Mouse (Mus musculus) embryonic facial prominence, embryonic 11.5 days (tissue): ENCODE data around the gene Gm3045. TPM values are rescaled to one million over a fixed set of nuclear protein-coding genes. Genes with fewer than 3 reads are reported as not detected.
A peak's percentile ranks its signal among the peaks of the same experiment; 100 is the strongest.

Source experiments
- ATAC-seq: fragments of 200-750 bp; cut with Nextera tagmentation; replicated peaks from 2 replicates; pipeline ENCODE4 v1.8.0; 2017; ENCODE audit warnings: low read depth; ENCODE audit not compliant: insufficient number of reproducible peaks, low FRiP score, low TSS enrichment
- DNase-seq: peaks from one replicate; pipeline ENCODE4 v3.0.0-alpha.2; 2015; ENCODE audit warnings: low spot score
- H3K27ac ChIP-seq: fragments of 300-500 bp; sonication (generic); replicated peaks from 2 replicates; pipeline ENCODE4 v1.5.1; 2014; ENCODE audit warnings: mild to moderate bottlenecking, low read depth, low read length, control low read depth
- H3K27me3 ChIP-seq: fragments of 300-500 bp; sonication (generic); 2 replicates; pipeline ENCODE4 v1.6.1; 2014; ENCODE audit warnings: mild to moderate bottlenecking, low read length, moderate library complexity, mixed read lengths; ENCODE audit not compliant: control insufficient read depth, insufficient read depth
- H3K36me3 ChIP-seq: fragments of 300-500 bp; sonication (generic); replicated peaks from 2 replicates; pipeline ENCODE4 v1.6.1; 2014; ENCODE audit warnings: low read depth, mild to moderate bottlenecking, low read length, moderate library complexity, mixed read lengths; ENCODE audit not compliant: control insufficient read depth, insufficient read depth
- H3K4me1 ChIP-seq: fragments of 300-500 bp; sonication (generic); 2 replicates; pipeline ENCODE4 v1.6.1; 2014; ENCODE audit warnings: low read length, mixed read lengths; ENCODE audit not compliant: control insufficient read depth, insufficient read depth
- H3K4me2 ChIP-seq: fragments of 300-500 bp; sonication (generic); 2 replicates; pipeline ENCODE4 v1.6.1; 2014; ENCODE audit warnings: low read depth, mild to moderate bottlenecking, control low read depth, low read length, moderate library complexity
- H3K4me3 ChIP-seq: fragments of 300-500 bp; sonication (generic); 2 replicates; pipeline ENCODE4 v1.5.1; 2014; ENCODE audit warnings: low read depth, low read length, control low read depth
- H3K9ac ChIP-seq: fragments of 300-500 bp; sonication (generic); replicated peaks from 2 replicates; pipeline ENCODE4 v1.6.1; 2014; ENCODE audit warnings: mild to moderate bottlenecking, control low read depth, low read length
- H3K9me3 ChIP-seq: fragments of 300-500 bp; sonication (generic); replicated peaks from 2 replicates; pipeline ENCODE4 v1.6.1; 2016; ENCODE audit warnings: mild to moderate bottlenecking, low read length, inconsistent platforms, mixed read lengths; ENCODE audit not compliant: control insufficient read depth
- WGBS: fragments of 180-500 bp; shearing (Covaris S2); extraction: QIAGEN DNeasy Blood & Tissue Kit; methylation state at CpG from one replicate; pipeline ENCODE4 v1.1.7; 2014; 5-methylcytosine and 5-hydroxymethylcytosine counted together
- polyA plus RNA-seq: library from polyadenylated mRNA; unstranded; fragments of >200 nt; fragmentation: Nextera tagmentation; extraction: Ambion mirVana; gene quantifications from 2 replicates; pipeline ENCODE4 v1.2.1, GENCODE M21; 2014

The Gm3045 gene
- polyA plus RNA-seq, 1 experiment from 2014 or later, result not detected

GRCm38 (mm10) chr13:56403381-56404086 is 22.9 kb upstream of the Gm3045 start:
- Histone ChIP-seq H3K9me3 (no peaks in the 10 kb centered on the region), H3K4me1 (no peaks in the 10 kb centered on the region), H3K36me3 (no peaks in the 10 kb centered on the region), H3K4me2 (no peak overlapping the region), H3K9ac (no peak overlapping the region), H3K4me3 (no peak overlapping the region), H3K27ac (no peak overlapping the region), H3K27me3 (no peaks in the 10 kb centered on the region)
- no peak for ATAC-seq
- peak; percentile 52 for DNase-seq
- WGBS, result 61% methylated on average over 8 of the region's 8 CpGs

GRCm38 (mm10) chr13:56404511-56405140 is 21.8 kb upstream of the Gm3045 start:
- Histone ChIP-seq H3K4me2 (no peak overlapping the region), H3K9me3 (no peaks in the 10 kb centered on the region), H3K4me3 (no peak overlapping the region), H3K36me3 (no peaks in the 10 kb centered on the region), H3K9ac (no peak overlapping the region), H3K4me1 (no peaks in the 10 kb centered on the region), H3K27me3 (no peaks in the 10 kb centered on the region), H3K27ac (no peak overlapping the region)
- 73% methylated on average over 6 of the region's 6 CpGs for WGBS
- DNase-seq (no peak), ATAC-seq (no peak)

DNA sequence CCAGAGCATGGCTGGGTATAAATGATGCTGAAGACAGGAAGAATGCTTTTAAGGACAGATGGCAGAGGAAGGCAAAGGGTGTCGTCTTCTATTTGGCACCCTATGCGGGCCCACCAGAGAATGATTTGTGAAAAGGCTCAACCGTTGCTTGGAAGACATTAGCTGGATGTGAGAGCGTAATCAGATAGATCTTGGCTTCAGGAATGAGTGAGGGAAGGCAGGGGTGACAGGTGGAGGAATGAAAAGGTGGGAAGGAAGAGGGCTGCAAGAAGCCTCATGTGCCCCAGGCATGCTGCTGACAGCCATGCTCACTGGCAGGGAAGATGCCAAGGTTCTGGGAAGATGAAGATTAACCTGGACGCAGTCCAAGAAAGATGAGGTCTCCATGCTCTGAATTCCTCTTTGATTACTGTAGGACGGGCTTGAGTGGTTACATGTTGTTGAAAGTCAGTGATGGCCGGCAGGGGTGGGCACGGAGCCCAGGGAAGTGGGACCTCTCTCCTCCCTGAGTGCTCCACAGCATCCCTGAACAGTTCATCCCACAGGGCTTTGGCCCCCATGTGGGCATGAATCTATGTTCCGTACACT is 14.0 kb upstream of the Gm3045 start:
- no peak for ATAC-seq
- no peaks in the 10 kb centered on the region for H3K9me3 ChIP-seq
- H3K4me3 ChIP-seq, result no peak overlapping the region
- no peak overlapping the region for H3K4me2 ChIP-seq
- H3K36me3 ChIP-seq, result no peaks in the 10 kb centered on the region
- no peak overlapping the region for H3K27ac ChIP-seq
- no peak for DNase-seq
- H3K9ac ChIP-seq, result no peak overlapping the region
- no peaks in the 10 kb centered on the region for H3K4me1 ChIP-seq
- 89% methylated on average over 9 of the region's 9 CpGs for WGBS
- H3K27me3 ChIP-seq, result no peaks in the 10 kb centered on the region

DNA sequence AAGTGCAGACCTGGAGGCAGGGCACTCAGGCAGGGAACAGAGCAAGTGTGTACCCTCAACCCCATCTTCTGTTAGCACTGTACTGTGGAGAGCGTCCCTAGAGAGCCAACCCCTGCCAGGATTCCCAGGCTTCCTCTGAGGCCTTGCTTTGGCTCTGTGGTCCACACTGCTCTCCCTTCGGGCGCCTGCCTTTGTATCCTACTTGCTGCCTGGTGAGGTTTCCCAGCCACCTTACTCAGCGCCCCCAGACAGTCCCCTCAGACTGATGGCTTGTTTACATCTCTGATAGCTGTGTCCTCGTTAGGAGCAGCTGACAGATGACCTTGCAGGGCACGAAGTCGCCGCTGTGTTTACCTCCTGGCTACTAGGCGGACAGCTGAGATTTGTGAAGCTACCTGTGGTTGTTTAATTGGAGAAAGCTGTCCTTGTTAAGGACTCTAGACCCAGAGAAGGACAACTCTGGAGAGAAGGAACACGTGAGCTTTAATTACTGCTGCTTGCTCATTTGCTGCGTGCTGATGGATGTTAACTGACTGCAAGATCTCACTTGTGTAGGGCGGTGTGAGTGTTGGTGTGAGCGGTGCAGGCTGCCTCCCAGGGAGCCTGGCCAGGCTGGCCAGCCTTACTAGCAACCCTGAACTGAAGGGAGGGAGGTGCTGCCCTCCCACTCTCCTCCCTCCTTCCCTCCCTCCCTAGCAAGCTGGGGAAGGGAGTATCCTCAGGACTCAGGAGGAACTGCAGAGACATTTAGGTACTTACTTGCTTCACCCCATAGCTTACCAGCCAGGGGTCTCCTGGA is 7.5 kb upstream of the Gm3045 start:
- WGBS, result 26% methylated on average over 13 of the region's 13 CpGs
- DNase-seq, result no peak
- H3K27ac ChIP-seq, result no peak overlapping the region

GRCm38 (mm10) chr13:56419538-56419937 is 6.9 kb upstream of the Gm3045 start:
- Histone ChIP-seq H3K9me3 (no peaks in the 10 kb centered on the region), H3K4me2 (no peak overlapping the region), H3K9ac (no peak overlapping the region), H3K4me3 (no peak overlapping the region), H3K4me1 (no peaks in the 10 kb centered on the region; the same call in 1 of the 2 replicates), H3K36me3 (no peaks in the 10 kb centered on the region), H3K27ac (no peak overlapping the region), H3K27me3 (no peaks in the 10 kb centered on the region)
- ATAC-seq (no peak), DNase-seq (no peak)
- 72% methylated on average over 6 of the region's 6 CpGs for WGBS

More for the DNA sequence above, 7.5 kb upstream of the Gm3045 start:
- Histone ChIP-seq H3K4me3 (no peak overlapping the region), H3K36me3 (no peaks in the 10 kb centered on the region), H3K4me1 (no peaks in the 10 kb centered on the region; the same call in 1 of the 2 replicates), H3K4me2 (no peak overlapping the region), H3K9me3 (no peaks in the 10 kb centered on the region), H3K27me3 (no peaks in the 10 kb centered on the region), H3K9ac (no peak overlapping the region)
- ATAC-seq, result no peak

- H3K4me1 ChIP-seq, result no peaks in the 10 kb centered on the region; the same call in 1 of the 2 replicates
- H3K9me3 ChIP-seq, result no peaks in the 10 kb centered on the region
- H3K4me3 ChIP-seq, result no peak overlapping the region
- H3K27me3 ChIP-seq, result no peaks in the 10 kb centered on the region
- H3K9ac ChIP-seq, result peak overlapping the region; percentile 25; the same call in 1 of the 2 replicates
- no peaks in the 10 kb centered on the region for H3K36me3 ChIP-seq
- H3K4me2 ChIP-seq, result no peak overlapping the region
- DNase-seq (peak; percentile 91), ATAC-seq (no peak)
- no peak overlapping the region for H3K27ac ChIP-seq
- 21% methylated on average over 16 of the region's 16 CpGs for WGBS
Observed at GRCm38 (mm10) chr13:56422072-56422723, 4.2 kb upstream of the Gm3045 start.

DNA sequence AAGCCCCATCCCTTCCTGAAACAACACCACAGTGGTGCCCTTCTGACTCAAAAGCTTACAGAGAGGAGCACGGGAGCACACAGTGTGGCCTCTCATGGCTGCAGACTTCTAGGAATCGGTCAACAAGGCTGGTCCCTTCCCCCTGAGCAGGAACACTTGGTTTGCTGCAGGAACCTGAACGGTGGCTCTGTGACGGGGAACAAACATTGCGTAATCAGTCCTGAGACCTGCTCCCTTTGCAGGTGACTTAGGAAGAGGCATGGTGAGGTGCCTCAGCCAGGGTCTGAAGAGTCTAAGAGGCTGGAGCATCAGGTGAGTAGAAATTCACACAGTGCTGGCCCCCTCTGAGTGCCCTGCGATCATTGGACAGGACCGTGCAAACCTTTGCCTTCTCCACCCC is 463 bp upstream of the Gm3045 start:
- no peak overlapping the region for H3K27ac ChIP-seq
- no peak overlapping the region for H3K4me2 ChIP-seq
- H3K9me3 ChIP-seq, result no peaks in the 10 kb centered on the region
- H3K4me1 ChIP-seq, result no peaks in the 10 kb centered on the region; the same call in 1 of the 2 replicates
- no peak overlapping the region for H3K4me3 ChIP-seq
- H3K27me3 ChIP-seq, result no peaks in the 10 kb centered on the region
- H3K9ac ChIP-seq, result no peak overlapping the region
- 81% methylated on average over 7 of the region's 7 CpGs for WGBS
- no peaks in the 10 kb centered on the region for H3K36me3 ChIP-seq
- DNase-seq, result no peak
- ATAC-seq, result no peak
